Mouse (Mus musculus) stomach, embryonic 15.5 days (tissue): ENCODE results near the gene Cltb. TPM values are rescaled to one million over a fixed set of nuclear protein-coding genes. Genes with fewer than 3 reads are reported as not detected.

ENCODE experiments used
- ATAC-seq: fragments of 200-750 bp; cut with Nextera tagmentation; 2 replicates; pipeline ENCODE4 v1.8.0; 2017; ENCODE audit warnings: low read depth, moderate number of reproducible peaks, moderate TSS enrichment; ENCODE audit not compliant: insufficient read depth, low FRiP score
- H3K27ac ChIP-seq: fragments of 300-500 bp; sonication (generic); 2 replicates; pipeline ENCODE4 v1.5.1; 2015; ENCODE audit warnings: mild to moderate bottlenecking, inconsistent platforms
- H3K27me3 ChIP-seq: fragments of 300-500 bp; sonication (generic); replicated peaks from 2 replicates; pipeline ENCODE4 v1.6.1; 2015; ENCODE audit warnings: inconsistent platforms
- H3K36me3 ChIP-seq: fragments of 300-500 bp; sonication (generic); 2 replicates; pipeline ENCODE4 v1.6.1; 2015; ENCODE audit warnings: inconsistent platforms
- H3K4me1 ChIP-seq: fragments of 300-500 bp; sonication (generic); 2 replicates; pipeline ENCODE4 v1.6.1; 2015; ENCODE audit warnings: inconsistent platforms
- H3K4me2 ChIP-seq: fragments of 300-500 bp; sonication (generic); 2 replicates; pipeline ENCODE4 v1.6.1; 2015; ENCODE audit warnings: mild to moderate bottlenecking, inconsistent platforms
- H3K4me3 ChIP-seq: fragments of 300-500 bp; sonication (generic); replicated peaks from 2 replicates; pipeline ENCODE4 v1.5.1; 2015; ENCODE audit warnings: inconsistent platforms
- H3K9ac ChIP-seq: fragments of 300-500 bp; sonication (generic); 2 replicates; pipeline ENCODE4 v1.6.1; 2015; ENCODE audit warnings: inconsistent platforms
- H3K9me3 ChIP-seq: fragments of 300-500 bp; sonication (generic); 2 replicates; pipeline ENCODE4 v1.6.1; 2016; ENCODE audit warnings: inconsistent platforms
- WGBS: fragments of 180-500 bp; shearing (Covaris S2); methylation state at CpG from one replicate; pipeline ENCODE4 v1.1.7; 2015; 5-methylcytosine and 5-hydroxymethylcytosine counted together
- microRNA-seq: library from miRNA; unstranded; fragments of <30 nt; microRNA quantifications from one replicate; pipeline ENCODE4, GENCODE M21; 2016
- polyA plus RNA-seq: library from polyadenylated mRNA; unstranded; fragments of >200 nt; fragmentation: Nextera tagmentation; extraction: Ambion mirVana; gene quantifications from 2 replicates; pipeline ENCODE4 v1.2.1, GENCODE M21; 2015

Gene Cltb
- polyA plus RNA-seq, 1 experiment from 2014 or later = 82.6 TPM

DNA sequence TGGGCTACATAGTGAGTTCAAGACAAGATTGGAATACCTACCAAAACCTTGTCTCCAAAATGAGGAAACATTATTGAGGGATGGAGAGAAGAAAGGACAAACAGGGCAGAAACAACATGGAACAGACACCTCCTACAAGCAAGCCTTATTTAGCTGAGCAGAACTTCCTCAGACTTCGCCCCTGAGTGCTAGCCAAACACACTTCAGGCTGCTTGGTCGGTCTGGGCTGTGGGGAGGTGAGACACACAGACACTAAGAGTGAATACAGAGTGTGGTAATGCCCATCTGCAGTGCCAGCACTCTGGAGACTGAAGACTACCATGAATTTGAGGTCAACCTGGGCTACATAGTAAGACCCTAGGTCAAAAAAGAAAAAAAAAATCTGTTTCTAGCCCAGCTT lies 51.5 kb downstream of the Cltb start:
- ATAC-seq = no peak
- H3K36me3 ChIP-seq = peaks cover 59% of the 10 kb centered on the region
- WGBS = 90% methylated on average over 2 of the region's 2 CpGs
- H3K4me3 ChIP-seq = no peak overlapping the region
- no peak overlapping the region for H3K4me2 ChIP-seq
- no peak overlapping the region for H3K9ac ChIP-seq
- H3K27me3 ChIP-seq = no peaks in the 10 kb centered on the region
- no peaks in the 10 kb centered on the region for H3K9me3 ChIP-seq
- no peak overlapping the region for H3K27ac ChIP-seq
- peaks cover 5% of the 10 kb centered on the region for H3K4me1 ChIP-seq

DNA sequence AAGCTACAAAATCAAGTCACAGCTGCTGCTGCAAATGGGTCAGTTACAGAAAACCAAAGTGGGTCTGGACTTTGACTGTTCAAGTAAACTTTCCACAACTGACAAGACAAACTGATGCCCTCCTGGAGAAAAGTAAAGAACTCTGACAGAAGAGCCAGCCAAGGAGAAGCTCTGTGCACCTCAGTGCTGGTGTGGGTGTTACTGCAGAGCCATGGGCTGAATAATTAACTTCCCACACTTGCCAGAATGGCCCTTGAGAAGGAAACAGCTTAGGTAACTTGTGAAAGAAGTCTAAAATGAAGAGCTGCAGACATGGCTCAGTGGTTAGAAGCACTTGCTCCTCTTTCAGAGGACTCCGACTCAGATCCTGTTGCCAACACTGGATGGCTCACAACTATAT lies 53.5 kb downstream of the Cltb start:
- no peak overlapping the region for H3K27ac ChIP-seq
- ATAC-seq = no peak
- WGBS = 91% methylated on average over 1 of the region's 1 CpGs
- H3K4me3 ChIP-seq = no peak overlapping the region
- H3K4me1 ChIP-seq = no peaks in the 10 kb centered on the region
- H3K27me3 ChIP-seq = no peaks in the 10 kb centered on the region
- no peak overlapping the region for H3K4me2 ChIP-seq
- H3K9me3 ChIP-seq = no peaks in the 10 kb centered on the region
- peaks cover 69% of the 10 kb centered on the region for H3K36me3 ChIP-seq
- no peak overlapping the region for H3K9ac ChIP-seq

DNA sequence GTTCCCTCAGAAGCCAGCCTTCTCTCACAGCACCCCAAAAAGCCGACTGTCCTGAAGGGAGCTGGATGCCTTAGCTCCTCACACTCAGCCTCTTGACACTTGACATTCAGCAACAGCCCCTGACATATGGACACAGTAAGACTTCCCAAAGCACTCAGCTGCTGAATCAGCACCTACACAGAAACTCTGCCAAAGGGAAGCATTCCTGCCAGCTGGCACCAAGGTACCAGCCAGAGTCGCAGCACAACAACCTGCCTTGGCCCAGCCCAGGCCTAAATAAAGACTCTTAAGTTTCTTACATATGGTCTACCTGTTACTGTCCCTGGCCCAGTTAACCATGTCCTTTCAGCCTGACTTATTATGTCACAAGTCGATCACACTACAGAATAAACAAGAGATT lies 54.3 kb downstream of the Cltb start:
- ATAC-seq = no peak
- 87% methylated on average over 3 of the region's 3 CpGs for WGBS
- H3K36me3 ChIP-seq = peaks cover 66% of the 10 kb centered on the region

DNA sequence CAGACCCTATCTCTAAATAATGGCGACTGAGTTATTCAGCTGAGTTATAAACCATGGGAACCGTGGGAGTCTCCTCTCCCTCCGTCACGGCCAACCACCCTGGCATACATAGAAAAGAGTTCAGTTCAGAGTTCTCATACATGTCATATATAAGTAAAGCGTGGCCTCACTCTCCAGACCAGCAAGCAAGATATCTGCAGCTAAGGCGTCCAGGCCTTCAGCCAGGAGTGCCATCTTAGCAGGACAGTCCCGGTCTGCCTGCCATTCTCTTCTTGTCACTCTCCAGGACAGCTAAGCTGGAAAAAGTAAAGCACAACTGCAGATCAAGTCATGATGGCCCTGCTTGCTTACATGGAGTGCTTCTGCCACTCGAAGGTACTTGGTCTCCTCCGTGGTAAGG lies 55.0 kb downstream of the Cltb start:
- Histone ChIP-seq H3K4me3 (no peak overlapping the region), H3K9me3 (no peaks in the 10 kb centered on the region), H3K27ac (no peak overlapping the region), H3K27me3 (no peaks in the 10 kb centered on the region), H3K9ac (no peak overlapping the region), H3K4me2 (no peak overlapping the region), H3K4me1 (no peaks in the 10 kb centered on the region), H3K36me3 (peaks cover 60% of the 10 kb centered on the region)
- ATAC-seq = no peak
- WGBS = 86% methylated on average over 9 of the region's 9 CpGs

More for the DNA sequence above, 54.3 kb downstream of the Cltb start:
- no peak overlapping the region for H3K9ac ChIP-seq
- H3K27me3 ChIP-seq = no peaks in the 10 kb centered on the region
- H3K4me1 ChIP-seq = no peaks in the 10 kb centered on the region
- H3K4me3 ChIP-seq = no peak overlapping the region
- no peaks in the 10 kb centered on the region for H3K9me3 ChIP-seq
- no peak overlapping the region for H3K27ac ChIP-seq
- no peak overlapping the region for H3K4me2 ChIP-seq

DNA sequence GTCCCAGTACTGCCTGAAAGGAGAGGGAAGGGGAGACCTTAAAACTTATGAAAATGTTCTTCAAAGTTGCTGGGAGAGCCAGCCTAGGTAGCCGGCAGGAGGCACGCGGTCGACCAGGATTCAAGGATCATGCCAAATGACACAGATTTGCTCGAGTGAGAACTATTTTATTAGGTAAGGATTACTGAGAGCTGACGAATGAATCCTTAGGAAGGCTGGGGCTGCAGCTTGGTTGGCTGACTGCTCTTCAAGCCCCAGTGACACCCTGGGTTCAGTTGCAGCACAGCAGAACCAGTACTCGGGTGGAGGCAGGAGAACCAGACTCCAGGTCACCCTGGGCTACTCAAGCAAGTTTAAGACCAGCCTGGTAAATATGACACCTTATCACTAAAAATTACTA lies 63.1 kb downstream of the Cltb start:
- Histone ChIP-seq H3K9ac (no peak overlapping the region), H3K9me3 (no peaks in the 10 kb centered on the region), H3K27ac (no peak overlapping the region), H3K4me2 (no peak overlapping the region), H3K36me3 (peaks cover 22% of the 10 kb centered on the region), H3K4me1 (no peaks in the 10 kb centered on the region), H3K27me3 (no peaks in the 10 kb centered on the region), H3K4me3 (no peak overlapping the region)
- 84% methylated on average over 7 of the region's 7 CpGs for WGBS
- ATAC-seq = no peak

Small RNA genes within 50 kb of the gene (microRNA-seq; reads per million reads assigned to microRNA genes)
- not detected for gene Gm24195

Other genes with a start within 250 kb of the Cltb start
- 3.9 and 4.0 TPM in 2 replicates for gene Cplx2, start 240.0 kb downstream of the Cltb start, polyA plus RNA-seq
- 104 and 109 TPM in 2 replicates for gene Thoc3, start 142.5 kb downstream of the Cltb start, polyA plus RNA-seq
- 8.7 and 9.7 TPM in 2 replicates for gene Simc1, start 107.6 kb downstream of the Cltb start, polyA plus RNA-seq
- 109 and 115 TPM in 2 replicates for gene 4833439L19Rik, start 45.9 kb downstream of the Cltb start, polyA plus RNA-seq
- gene Arl10, start 36.3 kb downstream of the Cltb start, polyA plus RNA-seq = 25.9 and 26.3 TPM in 2 replicates
- 85.9 and 88.2 TPM in 2 replicates for gene Nop16, start 21.3 kb downstream of the Cltb start, polyA plus RNA-seq
- 193 and 207 TPM in 2 replicates for gene Higd2a, start 21.1 kb downstream of the Cltb start, polyA plus RNA-seq
- gene Faf2, start 10.4 kb upstream of the Cltb start, polyA plus RNA-seq = 69.9 and 75.3 TPM in 2 replicates
- gene Rnf44, start 82.6 kb upstream of the Cltb start, polyA plus RNA-seq = 69.1 and 76.4 TPM in 2 replicates
- gene Cdhr2, start 90.1 kb upstream of the Cltb start, polyA plus RNA-seq = 7.9 and 8.7 TPM in 2 replicates
- 0.77 and 0.80 TPM in 2 replicates for gene Gprin1, start 138.5 kb upstream of the Cltb start, polyA plus RNA-seq
- 0.21 and 0.37 TPM in 2 replicates for gene Sncb, start 155.3 kb upstream of the Cltb start, polyA plus RNA-seq
- gene Eif4e1b, start 172.7 kb upstream of the Cltb start, polyA plus RNA-seq = not detected in 2 replicates
- gene Tspan17, start 178.0 kb upstream of the Cltb start, polyA plus RNA-seq = 14.7 and 15.6 TPM in 2 replicates